In genomic region chr10:94035658-94036374, GRCm38 (mm10) we compare ENCODE assay signal across 8 mouse cellular contexts. TPM values are rescaled to one million over a fixed set of nuclear protein-coding genes. Genes with fewer than 3 reads are reported as not detected.
DNase-seq lines count a peak whose midpoint lies in the region; ATAC-seq and TF ChIP-seq lines count a peak whose summit lies in the region.

TSS of gene Vezt (minus strand) at chr10:94035817.
TSS of gene Fgd6 (plus strand) at chr10:94036001.

- no peak for TF ChIP-seq CTCF in bone marrow macrophage, adult 2 months (IDR thresholded peaks at IDR 0.05; ENCODE audit: low read depth, low read length)
- TF ChIP-seq CTCF in embryonic fibroblast, embryonic 13.5 days (IDR thresholded peaks at IDR 0.05; ENCODE audit: borderline replicate concordance, insufficient read depth, low read length): 0 out of 2 replicates have a peak, but pooled peaks have one; percentile 12

- peak within 1 kb of the TSS; percentile 98 for H3K4me3 ChIP-seq in bone marrow macrophage, adult 2 months (ENCODE audit: insufficient read depth, low read length)
- H3K4me3 ChIP-seq in embryonic fibroblast, embryonic 13.5 days (ENCODE audit: insufficient read depth, low read length): peak within 1 kb of the TSS; percentile 82
- H3K4me3 ChIP-seq in kidney, embryonic 14.5 days (ENCODE audit: low read length): peak within 1 kb of the TSS; percentile 84
- peak within 1 kb of the TSS; percentile 85 for H3K4me3 ChIP-seq in limb, embryonic 15.5 days

- peak within 1 kb of the TSS; percentile 77 for H3K9ac ChIP-seq in kidney, embryonic 14.5 days (ENCODE audit: low read depth, low read length)
- H3K9ac ChIP-seq in limb, embryonic 15.5 days: peak within 1 kb of the TSS; percentile 72

- TF ChIP-seq POLR2A in bone marrow macrophage, adult 2 months (IDR thresholded peaks at IDR 0.05; ENCODE audit: borderline replicate concordance, low read depth, low read length): no peak
- TF ChIP-seq POLR2A in embryonic fibroblast, embryonic 13.5 days (IDR thresholded peaks at IDR 0.05; ENCODE audit: low read depth, low read length): peak; percentile 78

- peak; percentile 99 for ATAC-seq in kidney, embryonic 14.5 days (ENCODE audit: low FRiP score, low TSS enrichment)
- ATAC-seq in limb, embryonic 15.5 days (ENCODE audit: insufficient number of reproducible peaks, low FRiP score, low TSS enrichment, low read depth): peak; percentile 99

- H3K36me3 ChIP-seq in kidney, embryonic 14.5 days (ENCODE audit: control insufficient read depth, insufficient read depth, low read length): no peaks in the 10 kb centered on the region
- H3K36me3 ChIP-seq in limb, embryonic 15.5 days: 0 out of 2 replicates have a peak, but pooled peaks cover 3% of the 10 kb centered on the region

- peak within 1 kb of the TSS; percentile 67 for H3K4me2 ChIP-seq in kidney, embryonic 14.5 days (replicated peaks; ENCODE audit: low read depth, low read length)
- H3K4me2 ChIP-seq in limb, embryonic 15.5 days: peak within 1 kb of the TSS; percentile 77

- H3K4me1 ChIP-seq in bone marrow macrophage, adult 2 months (ENCODE audit: control insufficient read depth, insufficient read depth, low read length): peaks cover 23% of the 10 kb centered on the region
- no peaks in the 10 kb centered on the region for H3K4me1 ChIP-seq in embryonic fibroblast, embryonic 13.5 days (ENCODE audit: control insufficient read depth, insufficient read depth, low read length)
- peaks cover 10% of the 10 kb centered on the region for H3K4me1 ChIP-seq in kidney, embryonic 14.5 days (ENCODE audit: control insufficient read depth, insufficient read depth, low read length)
- H3K4me1 ChIP-seq in limb, embryonic 15.5 days: peaks cover 9% of the 10 kb centered on the region

- H3K27ac ChIP-seq in bone marrow macrophage, adult 2 months (ENCODE audit: insufficient read depth, low read depth, low read length): peak within 1 kb of the TSS; percentile 67
- H3K27ac ChIP-seq in embryonic fibroblast, embryonic 13.5 days (ENCODE audit: insufficient read depth, low read length): no peak within 1 kb of the TSS
- H3K27ac ChIP-seq in kidney, embryonic 14.5 days (ENCODE audit: low read depth, low read length): peak within 1 kb of the TSS; percentile 32; the same call in 1 of the 2 replicates
- peak within 1 kb of the TSS; percentile 65 for H3K27ac ChIP-seq in limb, embryonic 15.5 days

- WGBS in kidney, embryonic 14.5 days: under 1% methylated on average over 77 of the region's 77 CpGs
- under 1% methylated on average over 76 of the region's 77 CpGs for WGBS in limb, embryonic 15.5 days

- DNase-seq in A20 (ENCODE audit: low read depth, low spot score): peak; percentile 100
- peak; percentile 99 to 100 for DNase-seq in heart, adult 9 months (ENCODE audit: low spot score in 2 of 2)
- peak; percentile 90 to 95 for DNase-seq in monocyte, adult 2 months (ENCODE audit: low read depth in 1 of 2, low spot score in 2 of 2)
- DNase-seq in spleen, postnatal 36 days (ENCODE audit: low spot score in 2 of 2): peak; percentile 98 to 99

- no peaks in the 10 kb centered on the region for H3K27me3 ChIP-seq in kidney, embryonic 14.5 days (ENCODE audit: control insufficient read depth, insufficient read depth, low read length)
- H3K27me3 ChIP-seq in limb, embryonic 15.5 days: no peaks in the 10 kb centered on the region

- no peaks in the 10 kb centered on the region for H3K9me3 ChIP-seq in kidney, embryonic 14.5 days (ENCODE audit: control insufficient read depth, low read length)
- no peaks in the 10 kb centered on the region for H3K9me3 ChIP-seq in limb, embryonic 15.5 days

RNA-seq across cellular contexts. Expression of gene Vezt, which starts in this region (rescaled TPM):
- polyA plus RNA-seq in bone marrow macrophage, adult 2 months (2012; ENCODE audit: insufficient read depth, insufficient read length, missing spikeins): 16.4 and 16.5 TPM in 2 replicates
- polyA plus RNA-seq in embryonic fibroblast, embryonic 13.5 days (2011; ENCODE audit: insufficient read length, low read depth, missing spikeins): 27.5 and 32.2 TPM in 2 replicates
- 19.8 and 23.8 TPM in 2 replicates for polyA plus RNA-seq in kidney, embryonic 14.5 days (2014; fragmentation: Nextera tagmentation; extraction: Ambion mirVana)
- 25.4 and 26.3 TPM in 2 replicates for polyA plus RNA-seq in limb, embryonic 15.5 days (2015; fragmentation: Nextera tagmentation; extraction: Ambion mirVana)

RNA-seq across cellular contexts. Expression of gene Fgd6, which starts in this region (rescaled TPM):
- 20.6 and 26.3 TPM in 2 replicates for polyA plus RNA-seq in bone marrow macrophage, adult 2 months (2012; ENCODE audit: insufficient read depth, insufficient read length, missing spikeins)
- polyA plus RNA-seq in embryonic fibroblast, embryonic 13.5 days (2011; ENCODE audit: insufficient read length, low read depth, missing spikeins): 4.8 and 6.0 TPM in 2 replicates
- polyA plus RNA-seq in kidney, embryonic 14.5 days (2014; fragmentation: Nextera tagmentation; extraction: Ambion mirVana): 3.0 and 4.3 TPM in 2 replicates
- polyA plus RNA-seq in limb, embryonic 15.5 days (2015; fragmentation: Nextera tagmentation; extraction: Ambion mirVana): 2.1 and 2.8 TPM in 2 replicates
